Mouse (Mus musculus): Measurements from ENCODE around the gene Zfp62. TPM values are rescaled to one million over a fixed set of nuclear protein-coding genes. Genes with fewer than 3 reads are reported as not detected.
"Not testable (repeated sequence)": the region's sequence is repeated elsewhere in the genome, so short reads cannot be mapped to it uniquely, and the experiment has no call there.

Gene Zfp62
- polyA plus RNA-seq (2015; fragmentation: Nextera tagmentation; extraction: Ambion mirVana), result 40.5 and 41.9 TPM in 2 replicates

GRCm38 (mm10) chr11:49203129-49203768, at the start of gene Zfp62:
TSS of gene Zfp62 (plus strand) at chr11:49203292.
- WGBS, result under 1% methylated on average over 46 of the region's 47 CpGs
- Histone ChIP-seq H3K4me2 (peak within 1 kb of the TSS; percentile 70), H3K9ac (peak within 1 kb of the TSS; percentile 97), H3K4me3 (replicated peaks) (peak within 1 kb of the TSS; percentile 88), H3K27ac (peak within 1 kb of the TSS; percentile 100), H3K4me1 (peaks cover 16% of the 10 kb centered on the region), H3K36me3 (peaks cover 16% of the 10 kb centered on the region), H3K9me3 (replicated peaks) (no peaks in the 10 kb centered on the region), H3K27me3 (no peaks in the 10 kb centered on the region)
- peak; percentile 92 for ATAC-seq (replicated peaks; ENCODE audit: low FRiP score)

DNA sequence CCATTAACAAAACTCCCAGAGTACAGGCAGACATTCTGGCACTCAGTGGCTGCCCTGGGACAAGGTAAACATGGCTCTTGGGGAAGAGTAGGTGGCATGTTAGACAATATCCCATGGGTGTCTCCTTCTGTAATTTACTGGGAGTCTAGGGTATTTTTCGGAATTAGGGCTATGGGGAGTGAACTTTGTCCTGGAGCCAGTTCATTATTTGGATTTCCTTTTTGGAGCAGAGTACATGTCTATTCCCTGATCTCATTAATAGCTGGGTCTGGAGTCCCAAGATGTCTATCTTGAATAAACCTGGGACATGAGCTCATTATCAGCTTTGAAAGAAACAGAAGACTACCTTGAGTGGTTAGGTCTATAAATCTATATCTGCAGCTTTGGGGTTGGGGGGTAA, 49.0 kb upstream of the Zfp62 start, which contains the start of gene Olfr1394:
Gene Olfr1394, plus strand, starts transcription at position 301 of the 400 bp plus-strand sequence.
- Histone ChIP-seq H3K4me1 (no peaks in the 10 kb centered on the region), H3K4me2 (no peak within 1 kb of the TSS), H3K27me3 (no peaks in the 10 kb centered on the region), H3K36me3 (no peaks in the 10 kb centered on the region), H3K27ac (no peak within 1 kb of the TSS), H3K4me3 (replicated peaks) (no peak within 1 kb of the TSS), H3K9me3 (replicated peaks) (no peaks in the 10 kb centered on the region), H3K9ac (no peak within 1 kb of the TSS)
- 74% methylated on average over 1 of the region's 1 CpGs for WGBS
- ATAC-seq (replicated peaks; ENCODE audit: low FRiP score), result no peak

DNA sequence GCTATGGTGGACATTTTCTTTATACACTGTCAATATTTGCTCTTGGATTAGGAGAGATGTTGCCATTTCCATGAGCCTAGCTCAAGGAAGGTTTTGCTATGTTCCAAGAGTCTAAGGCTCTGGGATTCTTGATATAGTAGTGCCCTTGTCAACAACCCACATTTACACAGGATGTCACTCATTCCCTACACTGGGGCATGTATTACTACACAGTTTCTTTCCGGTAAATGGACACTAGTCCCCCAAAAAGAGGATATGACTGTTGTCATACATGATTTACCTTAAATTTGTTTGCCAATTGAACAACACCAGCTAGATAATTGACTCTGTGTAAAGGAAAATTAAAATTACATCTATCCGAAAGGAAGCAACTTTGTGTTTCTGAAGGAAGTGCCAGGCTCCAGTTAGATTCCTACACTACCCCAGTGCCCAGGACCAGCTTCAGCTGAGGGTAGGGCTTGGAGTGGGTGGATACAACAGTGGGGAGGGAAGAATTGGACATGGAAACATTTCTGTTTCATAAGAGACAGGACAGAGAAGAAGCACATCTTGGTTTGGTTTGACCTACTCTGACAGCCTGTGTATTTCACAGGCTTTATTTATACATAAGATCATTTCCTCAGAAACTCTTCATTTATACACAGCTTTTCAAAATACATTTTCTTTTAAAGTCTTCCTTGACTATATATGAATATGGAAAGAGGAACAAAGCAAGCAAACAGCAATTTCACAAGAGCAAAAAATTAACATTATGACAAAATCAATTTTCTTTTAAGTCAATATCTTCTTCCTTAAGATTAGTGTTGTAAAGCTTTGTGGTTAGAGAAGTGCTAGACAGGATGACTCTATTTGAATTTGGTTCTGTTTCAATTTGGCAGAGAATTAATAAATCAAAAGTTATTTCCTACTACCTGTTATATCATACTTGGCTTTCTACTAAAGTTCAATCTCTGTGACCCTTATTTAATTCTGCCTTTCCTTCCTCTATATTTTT, 46.0 kb upstream of the Zfp62 start:
- ATAC-seq (replicated peaks; ENCODE audit: low FRiP score), result no peak
- no peak overlapping the region for H3K4me2 ChIP-seq
- H3K27ac ChIP-seq, result no peak overlapping the region
- H3K9me3 ChIP-seq (replicated peaks), result no peaks in the 10 kb centered on the region
- no peaks in the 10 kb centered on the region for H3K36me3 ChIP-seq
- H3K4me1 ChIP-seq, result no peaks in the 10 kb centered on the region
- WGBS, result 88% methylated on average over 2 of the region's 2 CpGs
- H3K9ac ChIP-seq, result no peak overlapping the region
- no peak overlapping the region for H3K4me3 ChIP-seq (replicated peaks)
- H3K27me3 ChIP-seq, result no peaks in the 10 kb centered on the region

DNA sequence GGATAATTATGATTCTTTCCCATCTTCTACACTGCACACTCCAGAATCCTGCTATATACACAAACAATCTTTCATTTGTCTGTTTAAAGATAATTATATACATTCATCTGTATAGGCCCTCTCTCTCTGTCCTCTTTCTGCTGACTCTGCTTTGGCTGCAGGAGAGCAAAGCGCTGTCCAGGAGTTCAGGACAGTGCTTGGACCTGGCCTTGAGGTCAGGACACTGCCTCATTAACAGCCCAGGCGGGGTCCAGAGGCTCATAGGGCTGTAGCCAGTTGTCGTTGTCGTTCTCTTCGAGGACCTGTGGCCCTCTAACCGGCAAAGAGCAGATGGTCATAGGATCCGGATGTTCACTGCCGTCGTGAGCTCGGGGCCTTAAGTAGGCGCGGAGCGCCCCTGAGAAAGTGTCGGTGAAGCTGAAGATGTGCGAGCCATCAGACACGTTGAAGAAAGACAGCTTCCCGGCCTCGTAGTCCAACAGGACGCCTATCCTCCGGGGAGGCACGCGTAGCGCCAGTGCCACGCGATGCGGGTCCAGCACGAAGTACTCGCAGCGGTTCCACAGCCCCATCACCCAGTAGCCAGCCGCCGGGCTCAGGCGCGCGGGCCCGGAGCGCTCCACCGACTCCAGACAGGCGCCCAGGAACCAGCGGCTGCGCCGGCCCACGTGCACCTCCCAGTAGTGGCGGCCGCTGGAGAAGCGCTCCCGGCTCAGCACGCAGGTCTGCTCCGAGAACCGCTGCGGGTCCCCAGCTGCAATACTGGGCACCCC, 34.1 kb upstream of the Zfp62 start:
- Histone ChIP-seq H3K4me3 (replicated peaks) (peak overlapping the region; percentile 35), H3K4me1 (peaks cover 8% of the 10 kb centered on the region), H3K27ac (no peak overlapping the region), H3K9me3 (replicated peaks) (peaks cover 9% of the 10 kb centered on the region; the same call in 1 of the 2 replicates), H3K36me3 (no peaks in the 10 kb centered on the region), H3K9ac (peak overlapping the region; percentile 9; the same call in 1 of the 2 replicates), H3K4me2 (peak overlapping the region; percentile 69), H3K27me3 (peaks cover 32% of the 10 kb centered on the region)
- whole genome bisulfite sequencing, result 4% methylated on average over 50 of the region's 50 CpGs
- ATAC-seq (replicated peaks; ENCODE audit: low FRiP score), result peak; percentile 87

DNA sequence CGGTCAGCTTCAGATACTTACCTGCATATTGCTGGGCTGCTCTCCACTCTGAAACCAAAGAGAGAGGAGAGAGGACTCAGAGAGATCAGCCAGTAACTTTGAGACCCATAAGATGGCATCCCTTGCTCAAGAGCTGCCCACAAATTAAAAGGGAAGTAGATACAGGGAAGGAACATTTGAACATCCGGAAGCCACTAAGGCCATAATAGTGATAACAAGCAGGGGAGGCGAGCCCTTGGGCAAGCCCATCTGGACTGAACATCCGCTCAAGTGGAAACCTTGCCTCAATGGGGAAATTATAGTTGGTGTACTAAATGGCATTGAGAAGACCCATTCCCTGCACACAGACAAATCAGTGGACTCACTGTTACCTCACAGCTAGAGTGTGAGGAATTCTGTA, 32.5 kb upstream of the Zfp62 start:
- Histone ChIP-seq H3K36me3 (no peaks in the 10 kb centered on the region), H3K9me3 (replicated peaks) (peaks cover 9% of the 10 kb centered on the region; the same call in 1 of the 2 replicates), H3K27ac (no peak overlapping the region), H3K4me3 (replicated peaks) (no peak overlapping the region), H3K27me3 (peaks cover 32% of the 10 kb centered on the region), H3K4me1 (peaks cover 8% of the 10 kb centered on the region), H3K9ac (no peak overlapping the region), H3K4me2 (no peak overlapping the region)
- 96% methylated on average over 4 of the region's 4 CpGs for WGBS
- no peak for ATAC-seq (replicated peaks; ENCODE audit: low FRiP score)

DNA sequence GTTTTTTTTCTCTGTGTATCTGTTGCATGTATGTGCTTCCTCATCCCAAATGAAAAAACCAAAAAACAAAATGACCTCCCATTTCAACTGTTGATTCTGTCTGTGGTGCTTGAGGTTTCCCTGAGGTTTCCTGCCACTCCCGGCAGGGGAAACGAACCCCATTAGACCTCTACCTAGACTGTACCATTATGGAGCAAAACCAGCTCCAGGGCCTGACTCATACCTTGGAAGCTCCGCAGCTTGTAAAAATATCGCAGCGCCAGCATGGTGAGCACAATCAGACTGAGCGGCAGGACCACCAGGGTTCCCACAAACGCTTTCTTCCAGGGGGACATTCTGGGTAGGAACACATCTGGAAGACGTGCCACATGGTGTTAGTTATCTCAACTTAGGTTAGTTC, 27.7 kb upstream of the Zfp62 start:
- H3K4me1 ChIP-seq, result no peaks in the 10 kb centered on the region

DNA sequence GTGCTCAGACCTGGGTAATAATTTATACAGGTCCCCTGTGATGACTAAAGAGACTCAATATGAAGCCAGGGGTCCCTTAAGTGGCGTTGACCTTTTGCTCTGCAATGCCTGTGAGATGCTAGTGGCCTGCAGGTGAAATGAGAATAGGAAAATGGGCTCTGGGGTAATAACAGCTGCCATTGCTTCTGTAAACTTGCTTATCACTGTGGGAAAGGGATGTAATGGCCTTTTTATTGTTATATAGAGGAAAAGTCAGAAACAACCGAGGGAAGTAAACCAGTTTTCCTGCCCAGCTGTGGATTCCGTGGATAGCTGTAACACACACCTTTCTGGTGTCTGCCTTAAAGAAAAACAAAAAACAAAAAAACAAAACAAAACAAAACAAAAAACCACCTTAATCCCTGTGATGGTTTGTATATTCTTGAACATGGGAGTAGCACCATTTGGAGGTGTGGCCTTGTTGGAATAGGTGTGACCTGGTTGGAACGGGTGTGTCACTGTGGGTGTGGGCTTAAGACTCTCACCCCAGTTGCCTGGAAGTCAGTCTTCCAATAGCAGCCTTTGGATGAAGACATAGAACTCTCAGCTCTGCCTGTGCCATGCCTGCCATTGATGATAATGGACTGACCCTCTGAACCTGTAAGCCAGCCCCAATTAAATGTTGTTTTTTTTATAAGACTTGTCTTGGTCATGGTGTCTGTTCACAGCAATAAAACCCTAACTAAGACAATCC, 26.9 kb upstream of the Zfp62 start:
- H3K9me3 ChIP-seq (replicated peaks); H3K9ac ChIP-seq; H3K4me1 ChIP-seq; H3K36me3 ChIP-seq; H3K27me3 ChIP-seq; H3K4me3 ChIP-seq (replicated peaks); ATAC-seq (replicated peaks; ENCODE audit: low FRiP score); H3K27ac ChIP-seq; H3K4me2 ChIP-seq: not testable (repeated sequence)
- 73% methylated on average over 4 of the region's 4 CpGs for WGBS

More for the DNA sequence above, 27.7 kb upstream of the Zfp62 start:
- Histone ChIP-seq H3K27me3 (peaks cover 8% of the 10 kb centered on the region; the same call in 1 of the 2 replicates), H3K9me3 (replicated peaks) (no peaks in the 10 kb centered on the region), H3K27ac (no peak overlapping the region), H3K36me3 (no peaks in the 10 kb centered on the region), H3K4me2 (no peak overlapping the region), H3K9ac (no peak overlapping the region), H3K4me3 (replicated peaks) (no peak overlapping the region)
- ATAC-seq (replicated peaks; ENCODE audit: low FRiP score), result no peak
- WGBS, result 90% methylated on average over 8 of the region's 8 CpGs

GRCm38 (mm10) chr11:49183172-49183571, 19.9 kb upstream of the Zfp62 start:
- Histone ChIP-seq H3K9me3 (replicated peaks) (no peaks in the 10 kb centered on the region), H3K36me3 (no peaks in the 10 kb centered on the region), H3K27ac (no peak overlapping the region), H3K9ac (no peak overlapping the region), H3K4me3 (replicated peaks) (no peak overlapping the region), H3K4me2 (no peak overlapping the region), H3K27me3 (no peaks in the 10 kb centered on the region), H3K4me1 (0 out of 2 replicates have a peak, but pooled peaks cover 3% of the 10 kb centered on the region)
- ATAC-seq (replicated peaks; ENCODE audit: low FRiP score), result no peak
- 62% methylated on average over 1 of the region's 1 CpGs for WGBS

- Histone ChIP-seq H3K27me3 (no peaks in the 10 kb centered on the region), H3K4me1 (0 out of 2 replicates have a peak, but pooled peaks cover 3% of the 10 kb centered on the region), H3K36me3 (no peaks in the 10 kb centered on the region), H3K9ac (no peak overlapping the region), H3K4me3 (replicated peaks) (no peak overlapping the region), H3K9me3 (replicated peaks) (no peaks in the 10 kb centered on the region), H3K4me2 (no peak overlapping the region; the same call in 1 of the 2 replicates), H3K27ac (no peak overlapping the region)
- 74% methylated on average over 6 of the region's 6 CpGs for WGBS
- no peak for ATAC-seq (replicated peaks; ENCODE audit: low FRiP score)
Observed at GRCm38 (mm10) chr11:49186452-49186851, 16.6 kb upstream of the Zfp62 start.

- Histone ChIP-seq H3K9me3 (replicated peaks) (no peaks in the 10 kb centered on the region), H3K27me3 (no peaks in the 10 kb centered on the region), H3K27ac (peak within 1 kb of the TSS; percentile 38), H3K4me1 (0 out of 2 replicates have a peak, but pooled peaks cover 3% of the 10 kb centered on the region), H3K4me2 (no peak within 1 kb of the TSS; the same call in 1 of the 2 replicates), H3K4me3 (replicated peaks) (no peak within 1 kb of the TSS), H3K36me3 (no peaks in the 10 kb centered on the region), H3K9ac (no peak within 1 kb of the TSS)
- 59% methylated on average over 8 of the region's 8 CpGs for WGBS
- ATAC-seq (replicated peaks; ENCODE audit: low FRiP score), result no peak
Observed at GRCm38 (mm10) chr11:49186955-49187488, 16.1 kb upstream of the Zfp62 start, which contains the start of gene Btnl9. TSS of gene Btnl9 (minus strand) at chr11:49187159.

GRCm38 (mm10) chr11:49187701-49188100, 15.4 kb upstream of the Zfp62 start:
- Histone ChIP-seq H3K4me1 (0 out of 2 replicates have a peak, but pooled peaks cover 3% of the 10 kb centered on the region), H3K4me2 (no peak overlapping the region), H3K4me3 (replicated peaks) (no peak overlapping the region), H3K9ac (no peak overlapping the region), H3K27ac (peak overlapping the region; percentile 38), H3K27me3 (no peaks in the 10 kb centered on the region), H3K9me3 (replicated peaks) (no peaks in the 10 kb centered on the region), H3K36me3 (no peaks in the 10 kb centered on the region)
- no peak for ATAC-seq (replicated peaks; ENCODE audit: low FRiP score)
- WGBS, result 74% methylated on average over 10 of the region's 10 CpGs

Data from kidney, embryonic 15.5 days (tissue).